Mouse (Mus musculus) liver, embryonic 13.5 days (tissue): ENCODE measurements at regions not wholly inside any gene's neighbourhood (a gene's known extent, or its start where the extent isn't known, plus 50 kb on each side); places are given as distances from the start of the nearest gene placed in this dataset.

Experiments
- ATAC-seq: fragments of 200-750 bp; cut with Nextera tagmentation; 2 replicates; pipeline ENCODE4 v1.8.0; 2017; ENCODE audit warnings: low read depth, mild to moderate bottlenecking, moderate number of reproducible peaks, moderate library complexity
- DNase-seq: peaks from one replicate; pipeline ENCODE4 v3.0.0; 2022
- H3K27ac ChIP-seq: fragments of 300-500 bp; sonication (generic); 2 replicates; pipeline ENCODE4 v1.5.1; 2015; ENCODE audit warnings: moderate library complexity, mild to moderate bottlenecking, inconsistent platforms
- H3K27me3 ChIP-seq: fragments of 300-500 bp; sonication (generic); 2 replicates; pipeline ENCODE4 v1.6.1; 2015; ENCODE audit warnings: mild to moderate bottlenecking, inconsistent platforms
- H3K36me3 ChIP-seq: fragments of 300-500 bp; sonication (generic); 2 replicates; pipeline ENCODE4 v1.6.1; 2015; ENCODE audit warnings: mild to moderate bottlenecking, inconsistent platforms
- H3K4me1 ChIP-seq: fragments of 300-500 bp; sonication (generic); replicated peaks from 2 replicates; pipeline ENCODE4 v1.6.1; 2015; ENCODE audit warnings: inconsistent platforms
- H3K4me2 ChIP-seq: fragments of 300-500 bp; sonication (generic); 2 replicates; pipeline ENCODE4 v1.6.1; 2015; ENCODE audit warnings: inconsistent platforms, mild to moderate bottlenecking, moderate library complexity
- H3K4me3 ChIP-seq: fragments of 300-500 bp; sonication (generic); replicated peaks from 2 replicates; pipeline ENCODE4 v1.5.1; 2015; ENCODE audit warnings: mild to moderate bottlenecking, inconsistent platforms
- H3K9ac ChIP-seq: fragments of 300-500 bp; sonication (generic); 2 replicates; pipeline ENCODE4 v1.6.1; 2015; ENCODE audit warnings: mild to moderate bottlenecking, inconsistent platforms
- H3K9me3 ChIP-seq: fragments of 300-500 bp; sonication (generic); replicated peaks from 2 replicates; pipeline ENCODE4 v1.6.1; 2016; ENCODE audit warnings: inconsistent platforms
- WGBS: fragments of 180-500 bp; shearing (Covaris S2); methylation state at CpG from one replicate; pipeline ENCODE4 v1.1.7; 2015; ENCODE audit not compliant: insufficient replicate concordance; 5-methylcytosine and 5-hydroxymethylcytosine counted together

DNA sequence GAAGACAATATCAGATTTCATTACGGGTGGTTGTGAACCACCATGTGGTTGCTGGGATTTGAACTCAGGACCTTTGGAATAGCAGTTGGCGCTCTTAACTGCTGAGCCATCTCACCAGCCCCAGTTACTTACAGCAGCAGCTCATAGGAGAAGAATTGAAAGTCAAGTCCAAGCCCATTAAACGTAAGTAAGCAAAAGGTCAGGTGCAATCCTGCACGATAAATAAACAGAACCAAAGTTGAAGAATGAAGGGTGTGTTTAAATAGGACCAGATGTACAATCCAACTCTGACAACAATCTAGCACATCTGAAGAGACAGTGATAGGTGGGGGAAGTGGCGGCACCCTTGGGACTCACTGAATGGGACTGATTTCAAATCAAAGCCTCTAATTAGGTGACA, 239.8 kb upstream of the Zpld1 start:
- DNase-seq, result no peak
- ATAC-seq, result no peak
- no peaks in the 10 kb centered on the region for H3K27me3 ChIP-seq
- H3K9me3 ChIP-seq, result no peaks in the 10 kb centered on the region
- 78% methylated on average over 5 of the region's 5 CpGs for WGBS
- H3K27ac ChIP-seq, result no peak overlapping the region
- no peaks in the 10 kb centered on the region for H3K36me3 ChIP-seq
- H3K9ac ChIP-seq, result no peak overlapping the region
- no peak overlapping the region for H3K4me3 ChIP-seq
- H3K4me1 ChIP-seq, result no peaks in the 10 kb centered on the region
- H3K4me2 ChIP-seq, result no peak overlapping the region

DNA sequence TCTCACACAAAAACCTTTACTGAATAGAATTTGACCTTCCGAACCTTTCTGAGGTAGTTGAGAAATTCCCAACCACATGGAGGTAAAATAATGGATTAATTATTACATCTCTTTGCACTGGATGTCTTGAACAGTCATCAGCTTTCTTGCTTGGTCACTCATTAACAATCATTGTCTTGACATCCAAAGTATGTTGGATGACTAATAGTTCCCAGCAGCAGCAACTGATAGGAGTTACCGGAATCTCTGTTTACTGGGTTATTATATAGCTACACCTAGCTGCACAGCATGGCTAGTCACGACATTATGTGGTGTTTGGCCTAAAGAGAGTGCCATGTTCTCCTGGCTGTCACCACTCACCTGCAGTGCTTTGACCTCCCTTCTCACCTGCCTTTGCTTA, 234.9 kb upstream of the Zpld1 start:
- no peak for ATAC-seq
- Histone ChIP-seq H3K4me2 (no peak overlapping the region), H3K27me3 (no peaks in the 10 kb centered on the region), H3K4me1 (no peaks in the 10 kb centered on the region), H3K36me3 (no peaks in the 10 kb centered on the region), H3K27ac (no peak overlapping the region), H3K9me3 (no peaks in the 10 kb centered on the region), H3K4me3 (no peak overlapping the region), H3K9ac (no peak overlapping the region)
- 66% methylated on average over 3 of the region's 3 CpGs for WGBS
- DNase-seq, result no peak

DNA sequence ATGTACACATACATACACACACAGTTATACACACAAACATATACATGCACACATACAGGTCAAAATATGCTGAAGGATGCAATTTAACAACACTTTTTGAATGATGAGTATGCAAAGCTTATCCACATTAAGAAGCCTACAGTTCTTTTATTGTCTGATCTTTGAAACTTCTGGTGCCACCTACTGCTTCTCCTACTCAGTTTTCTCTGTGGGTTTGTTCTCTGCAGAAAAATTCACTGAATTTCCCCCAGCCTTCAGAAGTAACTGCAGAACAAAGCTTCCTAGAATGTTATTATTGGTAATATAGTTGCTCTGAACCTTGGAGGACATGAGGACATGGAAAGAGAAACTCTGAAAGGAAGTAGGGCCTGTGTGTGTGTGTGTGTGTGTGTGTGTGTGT, 233.1 kb upstream of the Zpld1 start:
- ATAC-seq (no peak), DNase-seq (no peak)
- Histone ChIP-seq H3K36me3 (no peaks in the 10 kb centered on the region), H3K4me2 (no peak overlapping the region), H3K4me1 (no peaks in the 10 kb centered on the region), H3K27ac (no peak overlapping the region), H3K9me3 (no peaks in the 10 kb centered on the region), H3K4me3 (no peak overlapping the region), H3K27me3 (no peaks in the 10 kb centered on the region), H3K9ac (no peak overlapping the region)

DNA sequence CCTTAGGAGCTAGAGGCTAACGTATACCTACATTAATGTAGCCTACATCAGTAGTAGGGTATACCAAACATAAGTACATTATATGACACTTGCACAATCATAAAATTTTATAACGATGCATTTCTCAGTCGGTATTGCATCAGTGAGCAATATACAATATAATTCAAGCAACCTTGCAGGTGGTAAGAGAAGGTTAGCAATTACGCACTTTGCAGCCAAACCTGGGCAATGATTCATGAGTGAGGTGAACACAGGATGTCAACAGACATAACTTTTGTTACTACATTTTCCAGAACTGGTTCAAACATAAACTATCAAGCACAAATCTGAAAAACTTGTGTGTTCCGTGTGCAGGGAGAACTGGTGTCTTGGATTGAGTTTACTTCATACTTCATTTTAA, 229.9 kb upstream of the Zpld1 start:
- Histone ChIP-seq H3K4me3 (no peak overlapping the region), H3K9ac (no peak overlapping the region), H3K27ac (no peak overlapping the region), H3K4me1 (no peaks in the 10 kb centered on the region), H3K27me3 (no peaks in the 10 kb centered on the region), H3K9me3 (no peaks in the 10 kb centered on the region), H3K36me3 (no peaks in the 10 kb centered on the region), H3K4me2 (no peak overlapping the region)
- DNase-seq (no peak), ATAC-seq (no peak)
- 65% methylated on average over 5 of the region's 5 CpGs for WGBS

DNA sequence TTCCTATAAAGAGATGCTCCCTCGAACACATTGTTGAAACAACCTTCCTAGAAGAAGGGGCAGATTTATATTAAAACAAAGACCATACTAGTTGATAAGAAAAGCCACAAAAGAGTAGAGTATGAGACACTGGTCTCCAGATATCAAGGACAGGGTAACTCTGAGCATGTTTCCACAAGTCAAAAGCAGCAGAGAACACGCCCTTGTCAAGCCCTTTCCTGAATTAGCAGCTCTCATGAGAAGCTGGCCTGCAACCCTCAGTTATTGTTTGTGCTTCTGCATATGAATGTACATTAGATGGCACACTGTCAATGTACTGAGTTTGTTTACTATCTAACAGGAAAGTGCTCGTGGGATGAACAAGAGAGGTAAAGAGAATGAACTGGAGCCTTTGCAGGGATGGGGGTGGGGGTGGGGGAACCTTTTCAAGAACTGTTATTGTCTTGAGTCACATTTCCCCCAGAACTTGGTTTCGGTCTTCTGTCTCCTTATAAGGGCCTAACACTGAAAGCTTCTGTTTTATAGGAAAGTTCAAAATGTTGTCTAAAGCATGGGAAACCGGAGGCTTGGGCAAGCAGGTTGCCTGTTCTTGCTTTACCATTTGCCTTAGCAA, 228.6 kb upstream of the Zpld1 start:
- Histone ChIP-seq H3K27me3 (no peaks in the 10 kb centered on the region), H3K9ac (no peak overlapping the region), H3K9me3 (no peaks in the 10 kb centered on the region), H3K4me1 (0 out of 2 replicates have a peak, but pooled peaks cover 2% of the 10 kb centered on the region), H3K4me2 (no peak overlapping the region), H3K36me3 (no peaks in the 10 kb centered on the region), H3K27ac (no peak overlapping the region), H3K4me3 (no peak overlapping the region)
- 52% methylated on average over 5 of the region's 5 CpGs for WGBS
- DNase-seq (no peak), ATAC-seq (no peak)

DNA sequence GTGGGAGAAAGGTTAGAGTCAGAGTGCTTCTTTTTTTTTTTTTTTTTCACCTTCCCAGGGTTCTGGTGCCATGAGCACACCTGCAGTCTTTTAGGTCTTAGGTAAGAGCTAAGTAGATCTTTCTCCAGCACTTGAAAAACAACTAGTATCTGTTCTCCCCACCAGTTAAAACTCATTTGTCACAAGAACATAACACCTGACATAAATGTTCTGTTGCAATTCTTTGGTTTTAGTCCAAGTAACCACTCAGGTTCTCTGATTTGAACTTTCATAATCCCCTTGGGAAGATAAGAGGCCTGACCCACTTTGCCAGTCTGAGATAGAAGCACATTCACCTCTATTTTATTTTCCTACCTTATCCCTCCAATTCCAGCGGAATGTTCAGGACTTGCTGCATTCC, 225.5 kb upstream of the Zpld1 start:
- DNase-seq (no peak), ATAC-seq (no peak)

DNA sequence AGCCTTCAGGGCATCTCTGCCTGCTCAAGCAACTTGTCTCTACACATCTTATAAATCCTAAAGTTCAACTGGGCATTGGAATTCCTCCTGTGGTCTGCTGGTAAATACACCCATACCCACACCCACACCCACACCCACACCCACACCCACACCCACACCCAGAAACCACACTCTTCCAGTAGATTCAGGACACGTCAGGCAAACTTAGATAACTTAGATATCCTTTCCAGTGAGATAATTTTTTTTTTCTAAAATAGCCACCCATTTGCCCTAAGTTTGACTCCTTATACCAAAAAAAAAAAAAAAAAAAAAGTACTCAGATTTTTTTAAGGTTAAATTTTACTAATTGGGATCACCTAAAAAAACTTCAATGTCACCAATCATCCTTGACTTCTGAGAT, 224.5 kb upstream of the Zpld1 start:
- 0 out of 2 replicates have a peak, but pooled peaks have one; percentile 36 for ATAC-seq
- H3K4me3 ChIP-seq, result no peak overlapping the region
- H3K9ac ChIP-seq, result no peak overlapping the region
- WGBS, result 17% methylated on average over 1 of the region's 1 CpGs
- no peak overlapping the region for H3K4me2 ChIP-seq
- no peak overlapping the region for H3K27ac ChIP-seq
- H3K27me3 ChIP-seq, result no peaks in the 10 kb centered on the region
- H3K9me3 ChIP-seq, result no peaks in the 10 kb centered on the region
- no peaks in the 10 kb centered on the region for H3K36me3 ChIP-seq
- H3K4me1 ChIP-seq, result 0 out of 2 replicates have a peak, but pooled peaks cover 2% of the 10 kb centered on the region
- no peak for DNase-seq

More for the DNA sequence above, 225.5 kb upstream of the Zpld1 start:
- Histone ChIP-seq H3K36me3 (no peaks in the 10 kb centered on the region), H3K27ac (no peak overlapping the region), H3K4me3 (no peak overlapping the region), H3K9me3 (no peaks in the 10 kb centered on the region), H3K9ac (no peak overlapping the region), H3K27me3 (no peaks in the 10 kb centered on the region), H3K4me1 (0 out of 2 replicates have a peak, but pooled peaks cover 2% of the 10 kb centered on the region), H3K4me2 (no peak overlapping the region)
- WGBS, result 65% methylated on average over 1 of the region's 1 CpGs

DNA sequence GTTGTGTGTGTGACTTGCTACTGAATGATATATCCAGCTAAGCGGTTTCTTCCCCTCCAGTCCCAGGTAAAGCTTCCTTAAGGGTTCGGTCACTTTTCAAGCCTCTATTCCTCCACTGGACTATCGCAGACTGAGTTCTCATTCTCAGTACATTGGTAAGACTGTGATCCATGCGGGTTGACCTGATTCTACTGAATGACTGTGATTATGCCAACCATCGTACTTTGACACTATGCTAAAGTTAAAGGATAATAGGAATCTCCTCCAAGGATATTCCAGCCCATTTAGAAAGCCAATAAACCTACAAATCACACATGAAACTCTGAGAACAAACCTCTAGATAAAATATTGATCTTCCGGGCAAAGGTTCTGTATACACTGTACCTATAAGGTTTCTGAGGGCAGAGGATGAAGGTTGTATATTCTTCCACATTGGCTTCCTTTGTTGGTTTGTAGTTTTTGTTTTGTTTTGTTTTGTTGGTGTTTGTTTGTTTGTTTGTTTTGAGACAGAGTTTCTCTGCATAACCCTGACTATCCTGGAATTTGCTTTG, 223.7 kb upstream of the Zpld1 start:
- H3K9me3 ChIP-seq, result no peaks in the 10 kb centered on the region
- 0 out of 2 replicates have a peak, but pooled peaks cover 2% of the 10 kb centered on the region for H3K4me1 ChIP-seq
- H3K4me3 ChIP-seq, result no peak overlapping the region
- no peak overlapping the region for H3K27ac ChIP-seq
- no peak overlapping the region for H3K9ac ChIP-seq
- no peak overlapping the region for H3K4me2 ChIP-seq
- ATAC-seq, result no peak
- H3K27me3 ChIP-seq, result no peaks in the 10 kb centered on the region
- whole genome bisulfite sequencing, result 76% methylated on average over 6 of the region's 6 CpGs
- H3K36me3 ChIP-seq, result no peaks in the 10 kb centered on the region
- no peak for DNase-seq

DNA sequence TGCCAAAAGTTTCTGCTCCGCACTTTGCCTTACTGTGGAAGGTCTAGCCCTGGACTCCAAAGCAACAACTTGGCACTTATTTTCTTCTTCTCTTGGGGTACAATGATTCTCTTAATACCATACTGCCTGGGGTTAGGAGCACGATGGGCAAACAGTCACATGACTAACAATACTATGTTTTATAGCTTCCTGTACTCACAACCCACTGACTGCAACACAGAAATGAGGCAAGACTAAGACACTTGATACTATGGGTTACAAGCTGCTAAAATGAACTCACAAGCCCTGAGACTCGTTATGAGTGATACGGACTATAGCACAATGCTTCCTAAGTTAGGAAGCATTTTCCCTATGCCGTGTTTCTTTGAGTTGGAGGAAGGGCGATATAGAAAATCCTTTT, 222.3 kb upstream of the Zpld1 start:
- no peak overlapping the region for H3K27ac ChIP-seq
- no peak overlapping the region for H3K9ac ChIP-seq
- 0 out of 2 replicates have a peak, but pooled peaks cover 2% of the 10 kb centered on the region for H3K4me1 ChIP-seq
- WGBS, result 63% methylated on average over 6 of the region's 6 CpGs
- no peak for ATAC-seq
- H3K9me3 ChIP-seq, result no peaks in the 10 kb centered on the region
- no peaks in the 10 kb centered on the region for H3K27me3 ChIP-seq
- no peaks in the 10 kb centered on the region for H3K36me3 ChIP-seq
- DNase-seq, result no peak
- no peak overlapping the region for H3K4me2 ChIP-seq
- H3K4me3 ChIP-seq, result no peak overlapping the region

DNA sequence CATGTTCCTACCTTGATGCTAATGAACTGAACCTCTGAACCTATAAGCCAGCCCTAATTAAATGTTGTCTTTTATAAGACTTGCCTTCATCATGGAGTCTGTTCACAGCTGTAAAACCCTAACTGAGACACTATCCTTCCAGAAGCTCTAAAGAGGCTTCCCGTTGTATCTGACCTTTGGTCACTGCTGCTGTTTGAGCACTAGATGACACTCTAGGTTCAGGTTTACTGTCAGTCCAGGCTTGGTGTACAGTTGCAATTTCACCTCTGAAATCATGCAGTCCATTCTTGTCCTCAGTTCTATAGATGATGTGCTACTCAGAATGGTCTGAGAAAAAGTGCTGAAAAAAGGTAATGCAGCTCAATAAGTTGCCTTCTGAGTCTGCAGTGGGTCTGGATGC, 221.9 kb upstream of the Zpld1 start:
- ATAC-seq, result no peak
- Histone ChIP-seq H3K9ac (no peak overlapping the region), H3K4me2 (no peak overlapping the region), H3K4me3 (no peak overlapping the region), H3K27ac (no peak overlapping the region), H3K27me3 (no peaks in the 10 kb centered on the region), H3K4me1 (0 out of 2 replicates have a peak, but pooled peaks cover 2% of the 10 kb centered on the region), H3K36me3 (no peaks in the 10 kb centered on the region), H3K9me3 (no peaks in the 10 kb centered on the region)
- no peak for DNase-seq
- 47% methylated on average over 1 of the region's 1 CpGs for WGBS

DNA sequence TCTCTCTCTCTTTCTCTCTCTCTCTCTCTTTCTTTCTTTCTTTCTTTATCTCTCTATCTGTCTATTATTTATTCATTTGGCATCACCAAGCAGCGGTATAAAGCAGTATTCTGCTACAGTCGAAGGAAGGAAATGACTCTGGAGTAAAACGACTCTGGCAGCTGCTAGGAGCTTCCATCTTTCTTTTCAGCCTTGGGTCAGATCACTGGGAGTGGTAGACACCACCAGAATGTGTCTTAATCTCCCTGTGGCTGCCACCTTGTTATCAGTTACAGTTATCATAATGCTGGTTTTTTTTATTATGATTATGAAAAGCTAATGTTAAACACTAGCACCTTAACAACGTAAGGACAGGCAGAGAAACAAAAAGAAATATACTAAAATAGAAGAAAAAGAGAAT, 219.2 kb upstream of the Zpld1 start:
- H3K4me3 ChIP-seq, result no peak overlapping the region
- H3K4me1 ChIP-seq, result no peaks in the 10 kb centered on the region
- no peak for DNase-seq
- H3K4me2 ChIP-seq, result no peak overlapping the region
- 43% methylated on average over 4 of the region's 4 CpGs for WGBS
- no peak overlapping the region for H3K27ac ChIP-seq
- ATAC-seq, result no peak
- H3K36me3 ChIP-seq, result no peaks in the 10 kb centered on the region
- no peaks in the 10 kb centered on the region for H3K9me3 ChIP-seq
- H3K27me3 ChIP-seq, result no peaks in the 10 kb centered on the region
- no peak overlapping the region for H3K9ac ChIP-seq

DNA sequence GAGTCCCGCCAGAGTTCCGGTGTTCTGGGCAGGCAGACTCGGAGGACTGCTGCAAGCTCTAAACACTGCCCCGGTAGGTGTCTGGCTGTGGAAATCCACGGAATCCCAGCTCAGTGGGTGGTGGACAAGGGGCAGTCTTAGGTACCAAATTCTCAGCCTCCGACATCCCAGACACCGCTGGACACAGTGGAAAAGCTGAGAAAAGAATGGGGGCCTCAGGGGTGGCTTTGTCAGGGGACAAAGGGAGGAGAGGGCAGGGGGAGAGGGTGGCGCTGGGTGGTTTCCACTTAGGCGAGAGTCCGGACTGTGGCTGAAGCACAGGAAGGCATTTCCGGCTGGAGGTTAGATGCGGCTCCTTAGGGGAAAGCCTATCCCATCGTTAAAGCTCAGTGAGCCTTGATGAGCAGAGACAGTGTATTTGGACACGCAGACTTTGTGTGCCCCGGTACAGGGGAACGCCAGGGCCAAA, 217.5 kb upstream of the Zpld1 start:
- Histone ChIP-seq H3K9ac (no peak overlapping the region), H3K27me3 (no peaks in the 10 kb centered on the region), H3K27ac (no peak overlapping the region), H3K36me3 (no peaks in the 10 kb centered on the region), H3K4me2 (no peak overlapping the region), H3K4me3 (no peak overlapping the region), H3K4me1 (no peaks in the 10 kb centered on the region), H3K9me3 (no peaks in the 10 kb centered on the region)
- 71% methylated on average over 16 of the region's 16 CpGs for WGBS
- no peak for ATAC-seq
- no peak for DNase-seq
